Mouse (Mus musculus) C2C12 (cell line): ENCODE measurements at regions not wholly inside any gene's neighbourhood (a gene's known extent, or its start where the extent isn't known, plus 50 kb on each side); places are given as distances from the start of the nearest gene placed in this dataset.

Experiments
- H3K27me3 ChIP-seq: one replicate; pipeline ENCODE4 v1.6.1; 2011; ENCODE audit not compliant: control insufficient read depth, insufficient read depth, insufficient read length
- H3K36me3 ChIP-seq: one replicate; pipeline ENCODE4 v1.6.1; 2011; ENCODE audit not compliant: control insufficient read depth, insufficient read depth
- H3K4me3 ChIP-seq: one replicate; pipeline ENCODE4 v1.5.1; 2011; ENCODE audit warnings: mild to moderate bottlenecking, control low read depth; ENCODE audit not compliant: poor library complexity, insufficient read depth, severe bottlenecking
- H3K79me2 ChIP-seq: one replicate; pipeline ENCODE4 v1.6.1; 2011; ENCODE audit not compliant: control insufficient read depth, insufficient read depth
- H3K79me3 ChIP-seq: one replicate; pipeline ENCODE4 v1.6.1; 2011; ENCODE audit warnings: low read depth, control low read depth
- H3ac ChIP-seq: one replicate; pipeline ENCODE3; 2011; ENCODE audit warnings: low read depth; ENCODE audit not compliant: control insufficient read depth, insufficient read length
- CEBPB ChIP-seq: IDR thresholded peaks from one replicate; pipeline ENCODE4 v1.6.1; 2011; ENCODE audit warnings: low read depth, mild to moderate bottlenecking, control low read depth, moderate library complexity
- CTCF ChIP-seq: IDR thresholded peaks from one replicate; pipeline ENCODE4 v1.5.1; 2011; ENCODE audit not compliant: control insufficient read depth, insufficient read depth, insufficient read length
- FOSL1 ChIP-seq: IDR thresholded peaks from one replicate; pipeline ENCODE4 v1.8.0; 2011; ENCODE audit warnings: mild to moderate bottlenecking, low read length; ENCODE audit not compliant: poor library complexity, insufficient read depth, severe bottlenecking
- MAX ChIP-seq: IDR thresholded peaks from one replicate; pipeline ENCODE4 v1.6.1; 2011; ENCODE audit warnings: mild to moderate bottlenecking, control low read depth
- MYOD1 ChIP-seq: IDR thresholded peaks from one replicate; pipeline ENCODE4 v1.6.1; 2011; ENCODE audit warnings: low read depth; ENCODE audit not compliant: control insufficient read depth, insufficient read length
- MYOG ChIP-seq: IDR thresholded peaks from one replicate; pipeline ENCODE4 v1.6.1; 2011; ENCODE audit not compliant: control insufficient read depth, insufficient read length; ENCODE audit errors: extremely low read depth
- USF1 ChIP-seq: IDR thresholded peaks from one replicate; pipeline ENCODE4 v1.6.1; 2011; ENCODE audit warnings: low read depth, mild to moderate bottlenecking, control low read depth, moderate library complexity

GRCm38 (mm10) chr13:28794547-28794946, 159.0 kb downstream of the Sox4 start:
- Histone ChIP-seq H3K4me3 (no peak overlapping the region), H3ac (no peak overlapping the region), H3K79me3 (peaks cover 2% of the 10 kb centered on the region), H3K36me3 (no peaks in the 10 kb centered on the region), H3K27me3 (no peaks in the 10 kb centered on the region), H3K79me2 (peaks cover 14% of the 10 kb centered on the region)
- TF ChIP-seq MYOD1: no peak
- no peak for TF ChIP-seq FOSL1
- TF ChIP-seq CTCF: no peak
- TF ChIP-seq MAX: no peak
- TF ChIP-seq USF1: no peak
- no peak for TF ChIP-seq MYOG
- TF ChIP-seq CEBPB: no peak

GRCm38 (mm10) chr13:28793166-28793935, 160.2 kb downstream of the Sox4 start:
- H3K79me2 ChIP-seq: peaks cover 17% of the 10 kb centered on the region
- H3K79me3 ChIP-seq: peaks cover 3% of the 10 kb centered on the region
- H3K4me3 ChIP-seq: no peak overlapping the region
- no peaks in the 10 kb centered on the region for H3K36me3 ChIP-seq
- H3ac ChIP-seq: no peak overlapping the region
- TF ChIP-seq MAX (no peak), CTCF (no peak), FOSL1 (no peak), USF1 (no peak), CEBPB (no peak), MYOD1 (no peak), MYOG (no peak)
- no peaks in the 10 kb centered on the region for H3K27me3 ChIP-seq

- Histone ChIP-seq H3K4me3 (no peak overlapping the region), H3K79me3 (peaks cover 3% of the 10 kb centered on the region), H3ac (no peak overlapping the region), H3K36me3 (no peaks in the 10 kb centered on the region), H3K27me3 (no peaks in the 10 kb centered on the region), H3K79me2 (peaks cover 16% of the 10 kb centered on the region)
- TF ChIP-seq MAX (no peak), CTCF (no peak), MYOD1 (no peak), CEBPB (no peak), FOSL1 (no peak), MYOG (no peak), USF1 (no peak)
These were observed 160.9 kb downstream of the Sox4 start for GRCm38 (mm10) chr13:28792461-28793165.

DNA sequence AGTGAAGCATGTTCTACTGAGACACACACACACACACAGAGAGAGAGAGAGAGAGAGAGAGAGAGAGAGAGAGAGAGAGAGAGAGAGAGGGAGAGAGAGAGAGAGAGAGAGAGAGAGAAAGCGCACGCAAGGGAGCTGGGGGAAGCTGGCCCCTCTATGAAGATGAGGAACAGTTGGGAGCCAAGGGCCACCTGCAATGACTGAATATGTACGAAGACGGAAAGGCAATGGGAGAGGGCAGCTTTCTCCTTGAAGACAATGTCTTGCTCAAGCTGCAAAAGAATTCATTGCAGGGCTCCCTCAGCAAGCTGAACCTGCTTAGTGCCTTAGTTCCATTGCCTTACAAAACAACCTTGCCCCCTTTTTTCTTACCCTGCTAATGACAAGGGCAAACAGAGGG, 163.1 kb downstream of the Sox4 start:
- no peak overlapping the region for H3K4me3 ChIP-seq
- no peak for TF ChIP-seq CEBPB
- no peak for TF ChIP-seq MAX
- TF ChIP-seq MYOG: no peak
- no peak for TF ChIP-seq FOSL1
- no peak for TF ChIP-seq MYOD1
- H3K27me3 ChIP-seq: no peaks in the 10 kb centered on the region
- H3ac ChIP-seq: no peak overlapping the region
- peaks cover 3% of the 10 kb centered on the region for H3K79me3 ChIP-seq
- H3K79me2 ChIP-seq: peaks cover 26% of the 10 kb centered on the region
- no peaks in the 10 kb centered on the region for H3K36me3 ChIP-seq

GRCm38 (mm10) chr13:28787331-28787643, 166.2 kb downstream of the Sox4 start:
- Histone ChIP-seq H3K36me3 (no peaks in the 10 kb centered on the region), H3ac (no peak overlapping the region), H3K79me3 (peaks cover 5% of the 10 kb centered on the region), H3K27me3 (no peaks in the 10 kb centered on the region), H3K4me3 (no peak overlapping the region), H3K79me2 (peaks cover 26% of the 10 kb centered on the region)
- TF ChIP-seq MYOD1: no peak
- TF ChIP-seq USF1: no peak
- no peak for TF ChIP-seq MYOG
- no peak for TF ChIP-seq CTCF
- TF ChIP-seq CEBPB: no peak
- no peak for TF ChIP-seq MAX
- TF ChIP-seq FOSL1: no peak
